Mouse (Mus musculus) heart, postnatal 0 days (tissue): ENCODE measurements around the gene Nckap1l. TPM values are rescaled to one million over a fixed set of nuclear protein-coding genes. Genes with fewer than 3 reads are reported as not detected.

Experiments
- ATAC-seq: fragments of 200-750 bp; cut with Nextera tagmentation; 2 replicates; pipeline ENCODE4 v1.8.0; 2017; ENCODE audit warnings: low read depth, moderate number of reproducible peaks, moderate library complexity; ENCODE audit not compliant: insufficient read depth
- DNase-seq: peaks from one replicate; pipeline ENCODE4 v3.0.0-alpha.2; 2016; ENCODE audit warnings: low spot score
- H3K27ac ChIP-seq: fragments of 300-500 bp; sonication (generic); 2 replicates; pipeline ENCODE4 v1.5.1; 2014; ENCODE audit warnings: low read depth, mild to moderate bottlenecking
- H3K27me3 ChIP-seq: fragments of 300-500 bp; sonication (generic); 2 replicates; pipeline ENCODE4 v1.6.1; 2014; ENCODE audit warnings: low read length, mixed read lengths; ENCODE audit not compliant: control insufficient read depth, insufficient read depth
- H3K36me3 ChIP-seq: fragments of 300-500 bp; sonication (generic); replicated peaks from 2 replicates; pipeline ENCODE4 v1.6.1; 2014; ENCODE audit warnings: low read length, mixed read lengths; ENCODE audit not compliant: control insufficient read depth, insufficient read depth
- H3K4me1 ChIP-seq: fragments of 300-500 bp; sonication (generic); 2 replicates; pipeline ENCODE4 v1.6.1; 2014; ENCODE audit warnings: antibody characterized with exemption; ENCODE audit not compliant: control insufficient read depth, insufficient read depth
- H3K4me2 ChIP-seq: fragments of 300-500 bp; sonication (generic); 2 replicates; pipeline ENCODE4 v1.6.1; 2014; ENCODE audit warnings: low read depth, mild to moderate bottlenecking, low read length, moderate library complexity
- H3K4me3 ChIP-seq: fragments of 300-500 bp; sonication (generic); 2 replicates; pipeline ENCODE4 v1.5.1; 2014; ENCODE audit warnings: low read depth, low read length
- H3K9ac ChIP-seq: fragments of 300-500 bp; sonication (generic); replicated peaks from 2 replicates; pipeline ENCODE4 v1.6.1; 2014; ENCODE audit warnings: low read depth, low read length, mixed read lengths
- H3K9me3 ChIP-seq: fragments of 300-500 bp; sonication (generic); replicated peaks from 2 replicates; pipeline ENCODE4 v1.6.1; 2016; ENCODE audit warnings: low read length; ENCODE audit not compliant: control insufficient read depth
- CTCF ChIP-seq: IDR thresholded peaks from 2 replicates; pipeline ENCODE4 v1.5.1; 2016; ENCODE audit warnings: antibody characterized with exemption, control low read depth, low read depth
- EP300 ChIP-seq: IDR thresholded peaks from 2 replicates; pipeline ENCODE4 v1.6.1; 2016; ENCODE audit warnings: antibody characterized with exemption, low read depth
- WGBS: fragments of 180-500 bp; shearing (Covaris S2); extraction: QIAGEN DNeasy Blood & Tissue Kit; methylation state at CpG from one replicate; pipeline ENCODE4 v1.1.7; 2014; 5-methylcytosine and 5-hydroxymethylcytosine counted together
- polyA plus RNA-seq: library from polyadenylated mRNA; unstranded; fragments of >200 nt; fragmentation: Nextera tagmentation; extraction: Ambion mirVana; gene quantifications from 2 replicates; pipeline ENCODE4 v1.2.1, GENCODE M21; 2015
- total RNA-seq: library from RNA; depleted of rRNA; stranded (reverse); fragments of >200 nt; gene quantifications from 2 replicates; pipeline ENCODE4 v1.2.3, GENCODE M21; 2014; ENCODE audit warnings: low replicate concordance

Nckap1l gene
- total and polyA plus RNA-seq, 2 experiments from 2014 or later, result 0.93 to 1.7 TPM

- no peak overlapping the region for H3K4me2 ChIP-seq
- H3K9me3 ChIP-seq, result no peaks in the 10 kb centered on the region
- no peak overlapping the region for H3K27ac ChIP-seq
- TF ChIP-seq CTCF, result no peak
- no peak for TF ChIP-seq EP300
- WGBS, result 57% methylated on average over 2 of the region's 2 CpGs
- H3K4me3 ChIP-seq, result no peak overlapping the region
- H3K9ac ChIP-seq, result no peak overlapping the region
- DNase-seq (no peak), ATAC-seq (no peak)
- no peaks in the 10 kb centered on the region for H3K36me3 ChIP-seq
- peaks cover 6% of the 10 kb centered on the region; the same call in 1 of the 2 replicates for H3K27me3 ChIP-seq
- H3K4me1 ChIP-seq, result peaks cover 4% of the 10 kb centered on the region
These were observed 81.4 kb downstream of the Nckap1l start for GRCm38 (mm10) chr15:103535030-103535429.

DNA sequence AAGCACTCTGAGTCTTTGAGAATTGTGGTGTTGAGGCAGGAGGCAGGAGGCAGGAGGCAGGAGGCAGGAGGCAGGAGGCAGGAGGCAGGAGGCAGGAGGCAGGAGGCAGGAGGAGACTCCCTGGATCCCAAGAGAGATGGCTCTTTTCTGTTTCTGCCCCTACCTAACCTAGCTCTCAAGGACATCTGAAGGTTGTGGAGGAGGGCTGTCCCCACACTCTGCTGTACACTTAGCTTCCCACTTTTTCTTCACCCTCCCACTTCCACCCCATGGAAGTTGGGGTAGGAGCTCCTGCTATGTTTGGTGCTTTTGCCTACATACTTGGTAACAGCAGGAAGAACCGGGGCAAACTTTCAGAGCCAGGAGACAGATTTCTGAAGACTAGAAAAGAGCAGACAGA is 82.2 kb downstream of the Nckap1l start:
- Histone ChIP-seq H3K4me2 (no peak overlapping the region), H3K9me3 (no peaks in the 10 kb centered on the region), H3K27ac (no peak overlapping the region), H3K4me3 (no peak overlapping the region), H3K36me3 (no peaks in the 10 kb centered on the region), H3K4me1 (peaks cover 4% of the 10 kb centered on the region), H3K27me3 (peaks cover 6% of the 10 kb centered on the region; the same call in 1 of the 2 replicates), H3K9ac (no peak overlapping the region)
- 50% methylated on average over 1 of the region's 1 CpGs for WGBS
- DNase-seq (no peak), ATAC-seq (no peak)
- TF ChIP-seq EP300, result no peak
- no peak for TF ChIP-seq CTCF

- peaks cover 4% of the 10 kb centered on the region for H3K4me1 ChIP-seq
- no peaks in the 10 kb centered on the region for H3K36me3 ChIP-seq
- H3K9ac ChIP-seq, result peak overlapping the region; percentile 64; the same call in 1 of the 2 replicates
- H3K4me3 ChIP-seq, result peak overlapping the region; percentile 75
- H3K27me3 ChIP-seq, result peaks cover 6% of the 10 kb centered on the region; the same call in 1 of the 2 replicates
- ATAC-seq (no peak), DNase-seq (no peak)
- WGBS, result 16% methylated on average over 2 of the region's 2 CpGs
- no peak for TF ChIP-seq CTCF
- TF ChIP-seq EP300, result no peak
- H3K4me2 ChIP-seq, result peak overlapping the region; percentile 98
- peak overlapping the region; percentile 49 for H3K27ac ChIP-seq
- no peaks in the 10 kb centered on the region for H3K9me3 ChIP-seq
These were observed 82.9 kb downstream of the Nckap1l start for GRCm38 (mm10) chr15:103536456-103536855.

- H3K9ac ChIP-seq, result peak overlapping the region; percentile 64
- H3K36me3 ChIP-seq, result no peaks in the 10 kb centered on the region
- WGBS, result under 1% methylated on average over 36 of the region's 37 CpGs
- ATAC-seq (peak; percentile 83), DNase-seq (peak; percentile 74)
- TF ChIP-seq EP300 (no peak), CTCF (no peak)
- H3K27me3 ChIP-seq, result peaks cover 6% of the 10 kb centered on the region; the same call in 1 of the 2 replicates
- H3K4me1 ChIP-seq, result peaks cover 4% of the 10 kb centered on the region
- H3K4me2 ChIP-seq, result peak overlapping the region; percentile 98
- peak overlapping the region; percentile 14; the same call in 1 of the 2 replicates for H3K27ac ChIP-seq
- H3K4me3 ChIP-seq, result peak overlapping the region; percentile 75
- no peaks in the 10 kb centered on the region for H3K9me3 ChIP-seq
These were observed 83.6 kb downstream of the Nckap1l start for GRCm38 (mm10) chr15:103537011-103537821.

GRCm38 (mm10) chr15:103537822-103538213 is 84.2 kb downstream of the Nckap1l start, which contains the start of gene Ppp1r1a:
TSS of gene Ppp1r1a (minus strand) at chr15:103538003.
- WGBS, result under 1% methylated on average over 35 of the region's 36 CpGs
- peak within 1 kb of the TSS; percentile 98 for H3K4me2 ChIP-seq
- peak within 1 kb of the TSS; percentile 64 for H3K9ac ChIP-seq
- peak within 1 kb of the TSS; percentile 14; the same call in 1 of the 2 replicates for H3K27ac ChIP-seq
- no peaks in the 10 kb centered on the region for H3K36me3 ChIP-seq
- peak; percentile 44 for DNase-seq
- H3K4me3 ChIP-seq, result peak within 1 kb of the TSS; percentile 75
- peaks cover 6% of the 10 kb centered on the region; the same call in 1 of the 2 replicates for H3K27me3 ChIP-seq
- peak; percentile 83 for ATAC-seq
- H3K9me3 ChIP-seq, result no peaks in the 10 kb centered on the region
- H3K4me1 ChIP-seq, result peaks cover 4% of the 10 kb centered on the region
- no peak for TF ChIP-seq CTCF
- TF ChIP-seq EP300, result no peak
